Mouse (Mus musculus) embryonic stem cell, embryonic (primary cell): ENCODE measurements around the gene Vps16.

Experiments
- CTCF ChIA-PET, 4 experiments: fragments of 300-600 bp in 2 of 4; fragments of 350-600 bp in 2 of 4; sonication (Branson Sonifier 250); formaldehyde crosslinking; loops; one replicate each; lab custom pipeline; 2022; ENCODE audit warnings: inconsistent platforms in 2 of 4; lab: Charles Lee
- POLR2A ChIA-PET, 4 experiments: fragments of 300-600 bp in 2 of 4; fragments of 350-600 bp in 2 of 4; sonication (Branson Sonifier 250); formaldehyde crosslinking; loops; one replicate each; lab custom pipeline; 2022; ENCODE audit warnings: antibody characterized with exemption in 4 of 4, inconsistent platforms in 1 of 4; lab: Charles Lee

Vps16 gene

DNA sequence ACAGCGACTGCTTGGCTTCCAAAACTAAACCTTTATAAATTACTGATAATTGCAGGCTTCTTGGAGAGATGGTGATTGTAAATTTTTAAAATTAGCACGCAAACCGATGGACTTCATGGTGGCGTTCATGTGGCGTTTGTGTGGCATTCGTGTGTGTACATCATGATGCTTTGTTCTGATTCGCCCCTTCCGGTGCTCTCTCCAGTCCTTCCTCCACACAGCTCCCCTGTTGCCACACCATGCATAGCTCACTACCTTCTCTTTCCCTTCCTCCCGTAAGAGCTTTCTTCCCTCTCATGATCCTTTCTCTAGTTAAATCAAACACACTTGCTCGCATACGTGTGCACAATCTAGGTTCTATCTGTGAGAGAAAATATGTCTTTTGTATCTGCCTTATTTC is 51.6 kb downstream of the Vps16 start:
- POLR2A ChIA-PET: interaction anchor here in 3 of 4 experiments (0.5 to 2.3 kb wide), 4 partner anchors 11 to 206 kb away, joined by 3 to 9 read pairs (median 4); no protein-coding TSS in a partner anchor
- CTCF ChIA-PET: interaction anchor here in 1 of 4 experiments (0.6 kb wide), 1 partner anchor 1138 kb away, joined by 6 read pairs; no protein-coding TSS in a partner anchor

DNA sequence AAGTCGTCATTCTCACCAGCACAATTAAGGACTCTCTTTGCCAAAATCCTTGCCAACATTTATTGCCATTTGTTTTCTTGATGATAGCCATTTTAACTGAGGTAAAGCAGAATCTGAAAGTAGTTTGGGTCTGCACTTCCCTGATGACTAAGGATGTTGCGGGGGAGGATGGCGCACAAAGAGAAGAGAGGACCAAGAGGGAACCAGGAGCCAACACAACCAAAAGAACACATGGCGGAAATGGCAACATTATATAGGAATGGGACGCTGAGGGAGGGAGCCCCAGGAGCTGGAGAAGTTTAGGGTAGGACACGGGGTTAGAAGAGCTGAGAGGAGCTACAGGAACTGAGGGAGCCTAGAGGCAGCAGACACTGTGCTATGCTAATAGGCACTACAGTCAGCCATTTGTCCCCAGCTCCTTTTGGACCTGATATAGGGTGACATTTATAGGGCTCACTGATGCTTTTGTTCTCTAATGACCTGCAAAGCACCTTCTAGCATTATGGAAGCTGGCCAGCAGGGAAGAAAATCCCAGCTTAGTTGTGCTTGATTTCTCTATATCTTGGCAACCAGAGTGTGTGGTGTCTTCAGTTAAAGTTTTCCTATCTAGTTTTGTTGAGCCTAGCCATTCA is 52.6 kb downstream of the Vps16 start:
- ChIA-PET CTCF (interaction anchor here in 2 of 4 experiments (0.6 kb wide), 2 partner anchors 716 to 1884 kb away, joined by 3 read pairs; no protein-coding TSS in a partner anchor), POLR2A (interaction anchor here in 2 of 4 experiments (0.7 to 2.3 kb wide), 5 partner anchors 8 to 178 kb away, joined by 3 to 9 read pairs (median 4); no protein-coding TSS in a partner anchor)

DNA sequence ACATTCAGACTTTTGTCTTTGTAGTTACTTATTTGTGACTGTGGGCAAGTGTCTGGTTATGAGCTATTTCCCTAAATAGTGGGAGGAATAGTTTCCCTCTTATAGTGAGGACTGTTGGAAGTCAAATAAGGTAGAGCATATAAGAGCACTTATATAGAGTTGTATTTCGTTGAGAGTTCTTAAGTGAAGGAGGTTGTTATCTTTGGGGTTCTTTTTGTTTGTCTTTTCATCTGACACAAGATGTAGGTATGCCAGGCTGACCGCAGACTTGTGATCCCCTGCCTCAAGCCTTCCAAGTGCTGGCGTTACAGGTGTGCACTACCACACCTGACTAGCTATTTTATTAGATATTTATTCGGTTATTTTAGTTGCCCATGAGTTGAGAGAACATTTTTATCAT is 58.0 kb downstream of the Vps16 start:
- CTCF ChIA-PET: interaction anchor here in 1 of 4 experiments (0.5 kb wide), 1 partner anchor 145 kb away, joined by 4 read pairs; no protein-coding TSS in a partner anchor
- POLR2A ChIA-PET: no interaction called here

DNA sequence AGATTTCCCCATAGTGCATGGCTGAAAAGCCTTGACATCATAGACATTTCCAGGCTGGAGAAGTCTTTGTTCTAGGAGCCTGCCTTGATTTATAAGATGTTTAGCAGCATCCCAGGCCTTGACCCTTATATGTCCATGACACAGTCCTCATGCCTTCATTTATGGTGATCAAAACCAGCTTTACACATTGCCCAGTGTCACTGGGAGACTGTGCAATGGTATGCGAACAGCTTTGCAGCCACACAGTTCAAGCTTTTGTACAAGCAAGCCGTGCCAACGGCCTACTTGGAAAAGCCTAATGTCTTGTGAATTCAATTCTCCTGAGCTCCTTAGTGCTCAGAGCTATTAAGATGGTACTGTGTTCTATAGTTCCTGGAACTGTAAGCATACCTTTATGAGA is 58.6 kb downstream of the Vps16 start:
- ChIA-PET POLR2A (no interaction called here), CTCF (interaction anchor here in 1 of 4 experiments (0.5 kb wide), 1 partner anchor 145 kb away, joined by 4 read pairs; no protein-coding TSS in a partner anchor)

DNA sequence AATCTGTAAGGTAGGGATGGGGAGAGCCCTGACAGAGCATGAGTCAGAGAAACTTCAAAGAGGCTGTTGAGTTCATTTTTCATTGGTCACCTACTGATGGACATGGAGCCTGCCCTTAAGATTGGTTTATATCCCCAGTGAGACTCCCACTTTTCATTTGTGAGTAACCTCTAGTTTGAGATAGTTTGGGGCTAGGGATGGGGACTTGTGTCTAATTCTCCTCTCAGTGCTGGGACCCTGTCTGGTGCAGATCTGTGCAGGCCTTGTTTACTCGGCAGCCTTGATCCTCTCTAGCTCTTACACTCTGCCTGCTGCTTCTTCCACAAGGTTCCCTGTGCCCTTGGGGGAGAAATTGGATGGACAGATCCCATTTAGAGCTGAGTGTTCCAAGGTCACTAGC is 60.1 kb downstream of the Vps16 start:
- ChIA-PET CTCF (no interaction called here), POLR2A (no interaction called here)

DNA sequence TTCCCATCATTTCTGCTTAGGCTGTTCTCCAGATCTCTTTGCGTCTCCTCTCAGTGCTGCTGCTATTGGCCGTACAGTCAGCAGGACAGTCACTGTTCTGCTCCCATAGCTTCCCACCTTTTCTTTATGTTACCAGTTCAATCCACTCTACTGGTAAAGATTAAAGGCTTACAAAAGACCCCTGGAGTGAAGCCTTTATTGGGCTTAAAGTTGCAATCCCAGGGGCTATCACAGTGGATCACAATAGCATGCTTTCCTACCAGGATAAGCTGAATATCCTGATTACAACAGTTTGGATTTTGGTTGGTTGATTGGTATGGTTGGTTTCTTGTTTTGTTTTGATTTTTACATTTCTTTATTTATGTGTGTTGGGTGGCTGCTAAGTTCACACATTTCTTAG is 63.9 kb downstream of the Vps16 start:
- ChIA-PET CTCF (interaction anchor here in 1 of 4 experiments (1.2 kb wide), 1 partner anchor 75 kb away, joined by 4 read pairs; the partner anchor contains the start of gene Mrps26), POLR2A (interaction anchor here in 2 of 4 experiments (0.6 to 2.2 kb wide), 13 partner anchors 11 to 213 kb away, joined by 3 to 9 read pairs (median 4); partner anchors contain the start of genes Mrps26 (in 2 of the 2) and Nop56 (in 1 of the 2))

DNA sequence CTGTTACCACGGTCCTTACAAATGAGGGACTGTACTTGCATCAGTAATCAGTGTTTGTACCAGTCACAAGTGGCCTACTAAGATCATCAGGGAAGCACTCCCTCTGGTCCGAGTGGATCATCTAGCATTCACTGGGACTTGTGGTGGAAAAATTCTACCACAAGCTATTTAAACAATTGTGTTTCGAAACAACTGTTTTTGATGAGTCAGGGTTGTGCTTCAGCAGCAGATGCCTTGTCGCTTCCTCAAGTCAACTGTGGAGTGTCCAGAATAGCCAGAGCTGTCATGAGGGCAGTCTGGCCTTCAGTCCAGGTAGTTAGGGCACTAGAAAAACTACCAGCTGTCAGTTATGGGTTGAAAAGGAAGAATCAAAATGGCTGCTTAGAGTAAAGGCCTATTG is 64.5 kb downstream of the Vps16 start:
- CTCF ChIA-PET: interaction anchor here in 2 of 4 experiments (0.7 to 1.2 kb wide), 2 partner anchors 69 to 75 kb away, joined by 3 to 4 read pairs; partner anchors contain the start of gene Mrps26 (in 1 of the 2)
- POLR2A ChIA-PET: interaction anchor here in 2 of 4 experiments (1.0 to 2.2 kb wide), 9 partner anchors 11 to 199 kb away, joined by 3 to 9 read pairs (median 4); partner anchors contain the start of gene Mrps26 (in 2 of the 2)

DNA sequence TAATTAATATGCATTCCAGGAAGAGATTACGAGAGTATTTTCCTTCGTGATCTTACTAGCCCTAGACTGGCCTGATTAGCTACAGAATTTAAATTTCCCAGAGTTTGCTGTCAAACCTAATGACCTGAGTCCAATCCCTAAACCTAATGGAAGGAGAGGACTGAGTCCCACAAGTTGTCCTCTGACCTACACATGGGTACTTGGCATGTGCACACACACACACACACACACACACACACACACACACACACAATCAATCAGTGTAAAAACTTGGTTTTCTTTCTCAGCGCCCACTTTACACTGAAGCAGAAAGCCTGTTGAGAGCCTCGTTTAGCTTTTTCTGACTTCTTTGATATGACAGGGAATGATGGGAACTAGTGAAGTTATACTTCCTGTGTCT is 67.0 kb downstream of the Vps16 start:
- POLR2A ChIA-PET: interaction anchor here in 2 of 4 experiments (0.6 to 1.7 kb wide), 8 partner anchors 11 to 326 kb away, joined by 3 to 4 read pairs (median 4); partner anchors contain the start of genes Mrps26 (in 1 of the 2) and Pced1a (in 1 of the 2)

DNA sequence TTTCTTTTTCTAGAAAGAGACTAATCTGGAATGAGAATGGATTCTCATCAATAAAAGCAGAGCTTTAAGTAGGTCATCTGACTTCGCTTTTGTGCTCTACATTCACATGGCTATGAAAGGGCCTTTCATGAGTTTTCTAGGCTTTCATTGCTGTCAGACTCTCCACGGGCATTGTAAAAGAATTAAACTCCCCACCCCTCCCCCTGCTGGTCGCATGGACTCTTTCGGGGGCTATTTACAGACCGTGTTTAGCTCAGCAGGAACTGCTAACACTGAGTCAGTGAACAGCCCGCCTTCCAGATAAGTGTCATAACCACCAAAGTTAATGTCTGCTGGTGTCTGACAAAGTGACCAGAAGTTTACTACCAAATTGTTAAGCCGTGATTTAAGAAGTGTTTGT is 67.4 kb downstream of the Vps16 start:
- ChIA-PET POLR2A (interaction anchor here in 2 of 4 experiments (0.6 to 1.7 kb wide), 8 partner anchors 11 to 336 kb away, joined by 3 to 4 read pairs (median 4); partner anchors contain the start of genes Mrps26 (in 2 of the 2) and Pced1a (in 1 of the 2)), CTCF (interaction anchor here in 3 of 4 experiments (0.6 to 1.4 kb wide), 3 partner anchors 9 to 1000 kb away, joined by 3 read pairs; partner anchors contain the start of gene Smox (in 1 of the 3))

More for the DNA sequence above, 67.0 kb downstream of the Vps16 start:
- CTCF ChIA-PET: interaction anchor here in 3 of 4 experiments (0.6 to 1.4 kb wide), 3 partner anchors 10 to 81 kb away, joined by 3 read pairs; no protein-coding TSS in a partner anchor
